Mouse (Mus musculus) hindbrain, embryonic 14.5 days (tissue): Measurements from ENCODE around the gene Ergic1. TPM values are rescaled to one million over a fixed set of nuclear protein-coding genes. Genes with fewer than 3 reads are reported as not detected.

Experiments used
- ATAC-seq: fragments of 200-750 bp; cut with Nextera tagmentation; 2 replicates; pipeline ENCODE4 v1.8.0; 2017; ENCODE audit warnings: moderate number of reproducible peaks, mild to moderate bottlenecking, moderate TSS enrichment, moderate library complexity; ENCODE audit not compliant: low FRiP score
- DNase-seq: peaks from one replicate; pipeline ENCODE4 v3.0.0-alpha.2; 2015; ENCODE audit warnings: low spot score
- H3K27ac ChIP-seq: fragments of 300-500 bp; sonication (generic); 2 replicates; pipeline ENCODE4 v1.5.1; 2014; ENCODE audit warnings: mild to moderate bottlenecking, moderate library complexity
- H3K27me3 ChIP-seq: fragments of 300-500 bp; sonication (generic); 2 replicates; pipeline ENCODE4 v1.6.1; 2014; ENCODE audit warnings: mild to moderate bottlenecking, low read length, mixed read lengths; ENCODE audit not compliant: control insufficient read depth, insufficient read depth
- H3K36me3 ChIP-seq: fragments of 300-500 bp; sonication (generic); replicated peaks from 2 replicates; pipeline ENCODE4 v1.6.1; 2014; ENCODE audit not compliant: control insufficient read depth, insufficient read depth
- H3K4me1 ChIP-seq: fragments of 300-500 bp; sonication (generic); replicated peaks from 2 replicates; pipeline ENCODE4 v1.6.1; 2014; ENCODE audit warnings: antibody characterized with exemption, low read length, mixed read lengths; ENCODE audit not compliant: control insufficient read depth, insufficient read depth
- H3K4me2 ChIP-seq: fragments of 300-500 bp; sonication (generic); replicated peaks from 2 replicates; pipeline ENCODE4 v1.6.1; 2014; ENCODE audit warnings: mild to moderate bottlenecking, moderate library complexity
- H3K4me3 ChIP-seq: fragments of 300-500 bp; sonication (generic); replicated peaks from 2 replicates; pipeline ENCODE4 v1.5.1; 2014; ENCODE audit warnings: mild to moderate bottlenecking, low read length
- H3K9ac ChIP-seq: fragments of 300-500 bp; sonication (generic); 2 replicates; pipeline ENCODE4 v1.6.1; 2014
- H3K9me3 ChIP-seq: fragments of 300-500 bp; sonication (generic); 2 replicates; pipeline ENCODE4 v1.6.1; 2016; ENCODE audit warnings: low read length; ENCODE audit not compliant: control insufficient read depth
- WGBS: fragments of 180-500 bp; shearing (Covaris S2); extraction: QIAGEN DNeasy Blood & Tissue Kit; methylation state at CpG from one replicate; pipeline ENCODE4 v1.1.7; 2014; 5-methylcytosine and 5-hydroxymethylcytosine counted together
- polyA plus RNA-seq: library from polyadenylated mRNA; unstranded; fragments of >200 nt; fragmentation: Nextera tagmentation; extraction: Ambion mirVana; gene quantifications from 2 replicates; pipeline ENCODE4 v1.2.1, GENCODE M21; 2014

Gene Ergic1
- polyA plus RNA-seq, 1 experiment from 2014 or later, result 110 TPM

DNA sequence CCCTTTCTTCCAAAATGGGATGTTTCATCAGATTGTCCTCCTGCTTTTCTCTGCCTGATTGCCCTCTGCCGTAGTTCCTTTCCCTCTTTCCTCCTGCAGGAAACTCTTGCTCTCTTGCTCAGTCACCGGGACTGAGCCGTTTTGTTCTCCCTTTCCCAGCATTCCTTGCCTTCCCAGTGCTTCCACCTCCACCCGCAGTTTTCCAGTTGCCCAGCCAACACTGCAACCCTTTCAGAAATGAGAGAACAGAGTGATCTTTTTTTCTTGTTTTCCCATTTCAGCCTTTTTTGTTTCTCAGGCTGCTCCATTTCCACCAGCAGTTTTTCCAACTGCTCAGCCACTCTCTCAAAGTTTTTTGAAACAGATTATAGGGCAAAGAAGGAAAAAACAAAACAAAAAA, 110.0 kb downstream of the Ergic1 start:
- H3K36me3 ChIP-seq, result no peaks in the 10 kb centered on the region
- ATAC-seq (no peak), DNase-seq (no peak)
- no peak overlapping the region for H3K9ac ChIP-seq
- H3K4me3 ChIP-seq, result no peak overlapping the region
- 54% methylated on average over 4 of the region's 4 CpGs for WGBS
- H3K4me2 ChIP-seq, result no peak overlapping the region
- no peaks in the 10 kb centered on the region for H3K9me3 ChIP-seq
- no peak overlapping the region for H3K27ac ChIP-seq
- no peaks in the 10 kb centered on the region for H3K27me3 ChIP-seq
- H3K4me1 ChIP-seq, result peaks cover 5% of the 10 kb centered on the region; the same call in 1 of the 2 replicates

- DNase-seq (peak; percentile 37), ATAC-seq (peak; percentile 63)
- Histone ChIP-seq H3K36me3 (no peaks in the 10 kb centered on the region), H3K27ac (peak overlapping the region; percentile 92), H3K4me1 (peaks cover 26% of the 10 kb centered on the region), H3K4me2 (peak overlapping the region; percentile 65), H3K4me3 (peak overlapping the region; percentile 94), H3K27me3 (no peaks in the 10 kb centered on the region), H3K9me3 (no peaks in the 10 kb centered on the region), H3K9ac (peak overlapping the region; percentile 89)
- WGBS, result 19% methylated on average over 7 of the region's 7 CpGs
Measured at GRCm38 (mm10) chr17:26675845-26676244, 114.6 kb downstream of the Ergic1 start.

- Histone ChIP-seq H3K36me3 (no peaks in the 10 kb centered on the region), H3K4me2 (peak overlapping the region; percentile 65), H3K9ac (peak overlapping the region; percentile 89), H3K4me1 (peaks cover 26% of the 10 kb centered on the region), H3K27ac (peak overlapping the region; percentile 92), H3K9me3 (no peaks in the 10 kb centered on the region), H3K4me3 (peak overlapping the region; percentile 94), H3K27me3 (no peaks in the 10 kb centered on the region)
- DNase-seq (peak; percentile 89), ATAC-seq (peak; percentile 96)
- 1% methylated on average over 30 of the region's 30 CpGs for WGBS
Measured at GRCm38 (mm10) chr17:26676252-26676615, 114.9 kb downstream of the Ergic1 start.

- Histone ChIP-seq H3K4me2 (peak overlapping the region; percentile 65), H3K9ac (peak overlapping the region; percentile 89), H3K36me3 (no peaks in the 10 kb centered on the region), H3K4me3 (peak overlapping the region; percentile 94), H3K27ac (peak overlapping the region; percentile 92), H3K9me3 (no peaks in the 10 kb centered on the region), H3K27me3 (no peaks in the 10 kb centered on the region), H3K4me1 (peaks cover 26% of the 10 kb centered on the region)
- ATAC-seq (peak; percentile 92), DNase-seq (peak; percentile 57)
- WGBS, result 4% methylated on average over 26 of the region's 26 CpGs
Measured at GRCm38 (mm10) chr17:26676616-26677376, 115.5 kb downstream of the Ergic1 start.

- Histone ChIP-seq H3K9me3 (no peaks in the 10 kb centered on the region), H3K4me2 (peak overlapping the region; percentile 65), H3K9ac (peak overlapping the region; percentile 40), H3K27ac (no peak overlapping the region), H3K27me3 (no peaks in the 10 kb centered on the region), H3K4me3 (no peak overlapping the region), H3K4me1 (peaks cover 26% of the 10 kb centered on the region), H3K36me3 (no peaks in the 10 kb centered on the region)
- WGBS, result 89% methylated on average over 7 of the region's 7 CpGs
- DNase-seq (no peak), ATAC-seq (no peak)
Measured at GRCm38 (mm10) chr17:26677711-26678637, 116.7 kb downstream of the Ergic1 start.

- Histone ChIP-seq H3K9me3 (no peaks in the 10 kb centered on the region), H3K4me2 (no peak overlapping the region), H3K27ac (no peak overlapping the region), H3K36me3 (peaks cover 27% of the 10 kb centered on the region), H3K27me3 (no peaks in the 10 kb centered on the region), H3K4me3 (no peak overlapping the region), H3K4me1 (peaks cover 22% of the 10 kb centered on the region), H3K9ac (no peak overlapping the region)
- 90% methylated on average over 6 of the region's 6 CpGs for WGBS
- no peak for DNase-seq
- no peak for ATAC-seq
Measured at GRCm38 (mm10) chr17:26681276-26681675, 120.0 kb downstream of the Ergic1 start.

DNA sequence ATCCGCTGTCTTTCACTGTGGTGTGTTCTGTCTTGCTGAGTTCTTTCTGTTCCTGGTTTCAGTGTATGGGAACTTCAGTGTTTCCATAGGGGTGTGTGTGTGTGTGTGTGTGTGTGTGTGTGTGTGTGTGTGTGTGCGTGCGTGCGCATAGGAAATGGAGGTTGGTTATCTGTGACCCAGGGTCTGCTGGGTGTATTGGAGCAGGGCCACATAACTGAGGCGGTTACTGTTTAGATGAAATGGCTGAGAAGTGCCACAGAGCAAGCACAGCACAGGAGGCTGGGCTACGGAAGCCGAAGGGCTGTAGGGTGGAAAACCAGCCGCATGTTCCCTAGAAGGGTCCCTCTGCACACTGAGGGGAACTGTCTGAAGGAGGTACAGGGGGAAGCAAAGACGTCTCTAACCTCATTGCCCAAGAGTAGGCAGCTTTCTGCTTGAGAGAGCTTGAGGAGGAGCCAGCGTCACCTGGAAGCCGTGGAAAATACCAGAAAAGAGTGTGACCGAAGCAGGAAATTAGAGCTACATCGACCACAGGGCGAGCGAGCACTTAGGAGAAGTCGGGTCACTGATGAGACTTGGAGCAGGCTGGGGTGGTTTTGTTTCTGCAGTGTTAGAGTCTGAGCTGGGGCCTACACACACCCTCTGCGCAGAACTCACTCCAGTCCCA, 125.2 kb downstream of the Ergic1 start:
- Histone ChIP-seq H3K27ac (no peak overlapping the region), H3K4me3 (no peak overlapping the region), H3K4me1 (0 out of 2 replicates have a peak, but pooled peaks cover 10% of the 10 kb centered on the region), H3K36me3 (peaks cover 34% of the 10 kb centered on the region), H3K4me2 (no peak overlapping the region), H3K27me3 (no peaks in the 10 kb centered on the region), H3K9me3 (no peaks in the 10 kb centered on the region), H3K9ac (no peak overlapping the region)
- WGBS, result 94% methylated on average over 17 of the region's 17 CpGs
- DNase-seq, result no peak
- ATAC-seq, result no peak

DNA sequence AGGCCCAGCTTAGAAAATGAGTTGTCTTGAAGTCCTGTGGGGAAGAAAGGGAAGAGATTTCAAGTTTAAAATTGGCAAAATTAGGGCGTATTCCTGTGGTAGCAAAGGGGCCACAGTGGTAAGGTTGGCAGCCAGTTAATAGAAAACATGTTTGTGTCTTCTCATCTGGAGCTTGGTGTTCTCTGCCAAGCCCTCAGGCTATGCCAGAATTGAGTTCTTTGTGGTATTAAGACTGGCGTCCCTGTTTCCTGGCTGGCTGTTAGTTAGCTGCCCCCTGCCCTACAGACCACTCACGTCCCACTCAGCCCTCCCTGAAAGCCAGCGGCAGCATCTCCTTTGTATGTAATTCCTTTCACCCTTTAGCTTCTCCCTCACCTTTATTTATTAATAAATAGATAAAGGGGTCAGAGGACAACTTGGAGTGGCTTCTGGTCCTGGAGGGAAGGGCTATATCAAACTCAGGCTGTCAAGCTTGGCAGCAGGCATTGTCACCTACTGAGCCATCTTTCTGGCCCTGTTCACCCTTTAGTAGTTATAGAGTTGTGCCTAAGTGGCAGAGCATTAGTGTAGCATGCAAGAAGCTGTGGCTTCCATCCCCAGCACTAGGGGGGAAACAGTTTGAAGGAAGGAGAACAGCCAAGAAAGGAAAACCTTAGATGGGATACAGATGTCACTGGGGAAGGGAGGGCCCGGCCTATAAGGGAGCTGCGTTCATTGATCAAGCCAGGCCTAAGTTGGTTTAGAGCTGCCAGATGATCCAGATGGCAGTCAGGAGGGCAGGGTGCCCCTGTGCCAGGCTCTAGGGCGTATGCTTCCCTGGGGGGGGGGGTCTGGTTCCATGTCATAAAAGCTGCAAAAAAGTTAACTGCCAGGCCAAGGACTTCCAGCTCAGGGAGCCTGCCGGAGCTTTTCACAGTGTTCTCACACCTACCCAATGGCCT, 127.8 kb downstream of the Ergic1 start:
- Histone ChIP-seq H3K27me3 (no peaks in the 10 kb centered on the region), H3K9ac (no peak overlapping the region), H3K27ac (peak overlapping the region; percentile 71), H3K4me1 (0 out of 2 replicates have a peak, but pooled peaks cover 10% of the 10 kb centered on the region), H3K4me3 (no peak overlapping the region), H3K9me3 (no peaks in the 10 kb centered on the region), H3K4me2 (no peak overlapping the region), H3K36me3 (peaks cover 25% of the 10 kb centered on the region)
- DNase-seq (peak; percentile 35), ATAC-seq (no peak)
- WGBS, result 64% methylated on average over 8 of the region's 8 CpGs
